Mouse (Mus musculus) left cerebral cortex, adult 18-20 months (tissue): ENCODE measurements at regions not wholly inside any gene's neighbourhood (a gene's known extent, or its start where the extent isn't known, plus 50 kb on each side); places are given as distances from the start of the nearest gene placed in this dataset.
A peak's percentile ranks its signal among the peaks of the same experiment; 100 is the strongest.
"Not testable (repeated sequence)": the region's sequence is repeated elsewhere in the genome, so short reads cannot be mapped to it uniquely, and the experiment has no call there.

Source experiments
- DNase-seq, 2 experiments: peaks; one replicate each; pipeline ENCODE4 v3.0.0; 2021 to 2022; ENCODE audit warnings: low spot score in 2 of 2, mixed read lengths in 1 of 2

- DNase-seq: no peak
Measured at GRCm38 (mm10) chr14:83861736-83862135, 581.6 kb upstream of the Pcdh17 start.

GRCm38 (mm10) chr14:83862653-83863052 lies 580.7 kb upstream of the Pcdh17 start:
- DNase-seq: no peak

GRCm38 (mm10) chr14:83886393-83886792 lies 557.0 kb upstream of the Pcdh17 start:
- DNase-seq: no peak

DNA sequence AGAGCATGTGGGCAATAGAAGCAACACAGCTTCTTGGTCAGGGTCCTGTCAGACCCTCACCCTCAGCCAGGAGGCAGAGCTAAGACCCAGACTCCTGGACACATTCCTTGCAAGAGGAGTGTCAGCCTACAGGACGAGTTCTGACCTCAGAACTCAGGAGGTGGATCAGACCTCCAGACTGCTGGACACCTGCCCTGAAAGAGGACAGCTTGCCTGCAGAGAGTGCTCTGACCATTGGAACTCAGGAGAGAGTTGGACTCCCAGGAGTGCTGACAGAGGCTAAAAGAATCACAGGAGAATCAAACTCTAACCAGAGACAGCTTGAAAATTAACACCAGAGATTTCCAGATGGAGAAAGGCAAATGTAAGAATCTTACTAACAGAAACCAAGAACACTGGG lies 542.7 kb upstream of the Pcdh17 start:
- not testable (repeated sequence) for DNase-seq

DNA sequence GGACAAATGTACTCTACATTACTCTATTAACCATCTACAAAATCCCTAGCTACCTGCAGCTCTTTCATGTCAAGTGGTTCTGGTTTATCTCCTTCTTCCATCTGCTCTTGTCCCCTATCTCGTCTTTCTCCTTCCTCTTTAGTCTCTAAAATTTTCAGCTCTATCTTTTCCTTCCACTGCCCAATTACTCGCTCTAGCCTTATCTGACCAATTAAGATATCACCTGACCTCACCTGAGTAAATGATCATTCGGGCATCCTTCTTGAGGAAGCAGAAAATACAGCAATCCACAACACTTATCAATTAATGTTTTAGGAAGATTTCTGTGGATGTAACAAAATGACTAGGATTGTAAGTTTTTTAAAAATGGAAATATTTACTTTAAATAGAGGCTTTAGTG lies 500.3 kb upstream of the Pcdh17 start:
- DNase-seq: no peak

DNA sequence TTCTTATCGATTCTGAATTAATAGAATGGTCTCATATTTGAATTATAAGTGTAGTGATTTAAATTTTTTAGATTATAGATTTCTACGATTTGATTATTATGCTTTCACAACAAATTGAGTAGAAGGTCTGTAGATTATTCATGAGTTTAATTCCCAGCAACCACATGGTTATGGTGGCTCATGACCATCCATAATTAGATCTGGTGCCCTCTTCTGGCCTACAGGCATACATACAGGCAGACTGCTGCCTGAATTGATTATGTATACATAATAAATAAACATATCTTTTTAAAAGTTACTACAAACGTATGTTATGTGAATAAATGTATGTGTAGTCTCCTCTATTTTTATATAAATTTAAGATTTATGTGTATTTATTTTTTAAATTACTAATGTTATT lies 499.2 kb upstream of the Pcdh17 start:
- no peak for DNase-seq

- no peak for DNase-seq
Measured at GRCm38 (mm10) chr14:83949696-83950095, 493.7 kb upstream of the Pcdh17 start.

- peak in 1 of 2 experiments; percentile 2 for DNase-seq
Measured at GRCm38 (mm10) chr14:83959111-83959510, 484.3 kb upstream of the Pcdh17 start.

GRCm38 (mm10) chr14:83983566-83983965 lies 459.8 kb upstream of the Pcdh17 start:
- no peak for DNase-seq
